In genomic region chr13:107899600-107900229, GRCm38 (mm10) we compare ENCODE assay signal across 9 mouse cellular contexts.
DNase-seq lines count a peak whose midpoint lies in the region; ATAC-seq and TF ChIP-seq lines count a peak whose summit lies in the region.
"Had no signal": no experiment of that assay in that cellular context is flagged by ENCODE, and none has a peak within 500 bp of the region (broad histone marks: within the 10 kb centered on the region; RNA-seq: fewer than 3 reads in every experiment).

No protein-coding gene starts in this region.

- no peaks in the 10 kb centered on the region for H3K27me3 ChIP-seq in midbrain, postnatal 0 days (ENCODE audit: insufficient read depth, low read length)
- no peaks in the 10 kb centered on the region for H3K27me3 ChIP-seq in midbrain, embryonic 14.5 days (ENCODE audit: control insufficient read depth, insufficient read depth, low read length)
- H3K27me3 ChIP-seq in kidney, embryonic 15.5 days, result no peaks in the 10 kb centered on the region
- H3K27me3 ChIP-seq in neural tube, embryonic 13.5 days, result no peaks in the 10 kb centered on the region

- no peaks in the 10 kb centered on the region for H3K9me3 ChIP-seq in midbrain, postnatal 0 days (ENCODE audit: low read length)
- no peaks in the 10 kb centered on the region for H3K9me3 ChIP-seq in midbrain, embryonic 14.5 days (ENCODE audit: control insufficient read depth, low read length)
- no peaks in the 10 kb centered on the region for H3K9me3 ChIP-seq in kidney, embryonic 15.5 days (replicated peaks)
- H3K9me3 ChIP-seq in neural tube, embryonic 13.5 days, result no peaks in the 10 kb centered on the region

- no peaks in the 10 kb centered on the region for H3K4me1 ChIP-seq in midbrain, postnatal 0 days (ENCODE audit: insufficient read depth, low read length)
- 0 out of 2 replicates have a peak, but pooled peaks cover 7% of the 10 kb centered on the region for H3K4me1 ChIP-seq in midbrain, embryonic 14.5 days (ENCODE audit: control insufficient read depth, insufficient read depth, low read length)
- peaks cover 21% of the 10 kb centered on the region for H3K4me1 ChIP-seq in kidney, embryonic 15.5 days
- H3K4me1 ChIP-seq in neural tube, embryonic 13.5 days (replicated peaks), result peaks cover 25% of the 10 kb centered on the region

- no peak for TF ChIP-seq CTCF in midbrain, postnatal 0 days (IDR thresholded peaks at IDR 0.05)

- no peak overlapping the region for H3K9ac ChIP-seq in midbrain, postnatal 0 days (replicated peaks; ENCODE audit: low read length, poor library complexity, severe bottlenecking)
- no peak overlapping the region for H3K9ac ChIP-seq in midbrain, embryonic 14.5 days (replicated peaks; ENCODE audit: low read length)
- no peak overlapping the region for H3K9ac ChIP-seq in kidney, embryonic 15.5 days
- no peak overlapping the region for H3K9ac ChIP-seq in neural tube, embryonic 13.5 days

- DNase-seq in adrenal gland, adult 2 months, result peak; percentile 41
- DNase-seq in adrenal gland, postnatal 4 days (ENCODE audit: low spot score in 2 of 2), result no peak
- DNase-seq in midbrain, postnatal 0 days (ENCODE audit: low spot score), result peak; percentile 45
- DNase-seq in midbrain, embryonic 14.5 days, result no peak
- DNase-seq in spleen, postnatal 14 days (ENCODE audit: low spot score in 2 of 2), result no peak
- DNase-seq in testis, postnatal 10 days (ENCODE audit: low spot score), result no peak

- no peak overlapping the region for H3K27ac ChIP-seq in midbrain, postnatal 0 days (ENCODE audit: low read depth, low read length)
- H3K27ac ChIP-seq in midbrain, embryonic 14.5 days (replicated peaks; ENCODE audit: low read depth, low read length), result no peak overlapping the region
- H3K27ac ChIP-seq in kidney, embryonic 15.5 days, result peak overlapping the region; percentile 59
- H3K27ac ChIP-seq in neural tube, embryonic 13.5 days (replicated peaks), result no peak overlapping the region
- H3K27ac ChIP-seq: left cerebral cortex, adult 2 months had no signal

- no peak for ATAC-seq in midbrain, postnatal 0 days (ENCODE audit: low FRiP score)
- ATAC-seq in midbrain, embryonic 14.5 days (ENCODE audit: low FRiP score, low TSS enrichment), result no peak
- peak; percentile 13; the same call in 1 of the 2 replicates for ATAC-seq in kidney, embryonic 15.5 days (replicated peaks; ENCODE audit: low FRiP score)
- ATAC-seq in neural tube, embryonic 13.5 days (ENCODE audit: low read depth), result 0 out of 2 replicates have a peak, but pooled peaks have one; percentile 20

- WGBS in midbrain, postnatal 0 days, result 53% methylated on average over 8 of the region's 8 CpGs
- 48% methylated on average over 8 of the region's 8 CpGs for WGBS in midbrain, embryonic 14.5 days
- 47% methylated on average over 8 of the region's 8 CpGs for WGBS in kidney, embryonic 15.5 days
- WGBS in neural tube, embryonic 13.5 days, result 50% methylated on average over 8 of the region's 8 CpGs

- no peak overlapping the region for H3K4me3 ChIP-seq in midbrain, postnatal 0 days (ENCODE audit: low read depth, low read length)
- H3K4me3 ChIP-seq in midbrain, embryonic 14.5 days (replicated peaks; ENCODE audit: low read depth, low read length), result no peak overlapping the region
- H3K4me3 ChIP-seq in kidney, embryonic 15.5 days (replicated peaks), result no peak overlapping the region
- H3K4me3 ChIP-seq in neural tube, embryonic 13.5 days, result no peak overlapping the region
- H3K4me3 ChIP-seq: left cerebral cortex, adult 2 months had no signal

- H3K36me3 ChIP-seq in midbrain, postnatal 0 days (ENCODE audit: insufficient read depth, low read length), result no peaks in the 10 kb centered on the region
- H3K36me3 ChIP-seq in midbrain, embryonic 14.5 days (ENCODE audit: control insufficient read depth, insufficient read depth, low read length), result no peaks in the 10 kb centered on the region
- H3K36me3 ChIP-seq in kidney, embryonic 15.5 days, result no peaks in the 10 kb centered on the region
- H3K36me3 ChIP-seq in neural tube, embryonic 13.5 days, result no peaks in the 10 kb centered on the region

- H3K4me2 ChIP-seq in midbrain, postnatal 0 days (ENCODE audit: low read depth, low read length, poor library complexity, severe bottlenecking), result no peak overlapping the region
- H3K4me2 ChIP-seq in midbrain, embryonic 14.5 days (ENCODE audit: low read length), result no peak overlapping the region
- H3K4me2 ChIP-seq in kidney, embryonic 15.5 days, result no peak overlapping the region
- no peak overlapping the region for H3K4me2 ChIP-seq in neural tube, embryonic 13.5 days

Comparison
In these comparisons a context has a peak if more than half of its experiments do, and no peak if none do; other contexts are left out.
1. DNase-seq: peak in adrenal gland, adult 2 months (single experiment) and midbrain, postnatal 0 days (single experiment); none in adrenal gland, postnatal 4 days (0 of 2), midbrain, embryonic 14.5 days (single experiment), spleen, postnatal 14 days (0 of 2) and testis, postnatal 10 days (single experiment).
2. ATAC-seq: peak in kidney, embryonic 15.5 days (single experiment) and neural tube, embryonic 13.5 days (single experiment); none in midbrain, postnatal 0 days (single experiment) and midbrain, embryonic 14.5 days (single experiment).